Comparison of ENCODE assay signal across 8 mouse cellular contexts in the genomic region with DNA sequence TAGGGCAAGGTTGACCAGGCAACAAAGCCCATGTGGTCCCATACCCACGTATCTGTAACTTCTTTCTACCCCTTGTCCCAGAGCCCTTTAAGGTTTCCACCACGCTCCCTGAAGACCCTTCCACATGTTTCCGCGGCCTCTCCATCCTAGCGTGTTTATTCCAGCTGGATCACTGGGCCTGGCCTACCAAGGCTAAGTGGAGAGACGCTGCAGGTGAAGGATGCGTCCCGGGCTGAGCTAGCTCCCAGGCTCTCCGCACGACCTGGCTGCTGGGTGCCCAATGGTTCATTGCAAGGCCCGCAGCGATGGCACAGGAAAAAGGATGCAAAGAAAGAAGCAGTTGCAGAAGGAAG. TPM values are rescaled to one million over a fixed set of nuclear protein-coding genes. Genes with fewer than 3 reads are reported as not detected.
A peak's percentile ranks its signal among the peaks of the same experiment; 100 is the strongest.
DNase-seq lines count a peak whose midpoint lies in the region; ATAC-seq and TF ChIP-seq lines count a peak whose summit lies in the region.

No protein-coding gene starts in this region.

- no peak for TF ChIP-seq POLR2A in lung, adult 2 months (IDR thresholded peaks at IDR 0.05; ENCODE audit: borderline replicate concordance, extremely low read depth, low read depth, low read length)

- ATAC-seq in embryonic facial prominence, embryonic 15.5 days (ENCODE audit: insufficient number of reproducible peaks, low FRiP score, low TSS enrichment, low read depth), result 0 out of 2 replicates have a peak, but pooled peaks have one; percentile 2
- peak; percentile 56 for ATAC-seq in intestine, embryonic 14.5 days (replicated peaks; ENCODE audit: low FRiP score, low TSS enrichment, low read depth)
- peak; percentile 62 for ATAC-seq in neural tube, embryonic 12.5 days (ENCODE audit: low FRiP score, low read depth)

- H3K36me3 ChIP-seq in embryonic facial prominence, embryonic 15.5 days, result no peaks in the 10 kb centered on the region
- no peaks in the 10 kb centered on the region for H3K36me3 ChIP-seq in intestine, embryonic 14.5 days (ENCODE audit: control insufficient read depth, insufficient read depth, low read length)
- H3K36me3 ChIP-seq in neural tube, embryonic 12.5 days, result no peaks in the 10 kb centered on the region

- H3K27ac ChIP-seq in embryonic facial prominence, embryonic 15.5 days (replicated peaks), result 0 out of 2 replicates have a peak overlapping the region, but pooled peaks have one; percentile 44
- peak overlapping the region; percentile 70; the same call in 1 of the 2 replicates for H3K27ac ChIP-seq in intestine, embryonic 14.5 days (ENCODE audit: low read depth)
- H3K27ac ChIP-seq in neural tube, embryonic 12.5 days, result peak overlapping the region; percentile 75

- peaks cover 3% of the 10 kb centered on the region for H3K4me1 ChIP-seq in lung, adult 2 months (ENCODE audit: control insufficient read depth, insufficient read depth, low read length)
- H3K4me1 ChIP-seq in embryonic facial prominence, embryonic 15.5 days, result peaks cover 14% of the 10 kb centered on the region; the same call in 1 of the 2 replicates
- peaks cover 3% of the 10 kb centered on the region; the same call in 1 of the 2 replicates for H3K4me1 ChIP-seq in intestine, embryonic 14.5 days (replicated peaks; ENCODE audit: control insufficient read depth, insufficient read depth, low read length)
- H3K4me1 ChIP-seq in neural tube, embryonic 12.5 days, result peaks cover 25% of the 10 kb centered on the region

- no peak for TF ChIP-seq CTCF in lung, adult 2 months (IDR thresholded peaks at IDR 0.05; ENCODE audit: insufficient read depth, low read length)

- no peak for DNase-seq in lung, adult 2 months
- DNase-seq in lung, postnatal 36 days, result no peak
- DNase-seq in intestine, embryonic 14.5 days (ENCODE audit: low spot score), result no peak
- DNase-seq in ovary, adult 18-20 months (ENCODE audit: low spot score), result no peak
- no peak for DNase-seq in urinary bladder, adult 18-20 months (ENCODE audit: low spot score in 2 of 2)
- no peak for DNase-seq in layer of hippocampus, postnatal 25 days (ENCODE audit: extremely low spot score in 1 of 2, low spot score in 1 of 2)

- WGBS in lung, adult 2 months, result 24% methylated on average over 12 of the region's 12 CpGs
- 6% methylated on average over 12 of the region's 12 CpGs for WGBS in embryonic facial prominence, embryonic 15.5 days
- WGBS in intestine, embryonic 14.5 days, result 5% methylated on average over 12 of the region's 12 CpGs
- WGBS in neural tube, embryonic 12.5 days, result 6% methylated on average over 12 of the region's 12 CpGs

- H3K9ac ChIP-seq in embryonic facial prominence, embryonic 15.5 days, result peak overlapping the region; percentile 53; the same call in 1 of the 2 replicates
- H3K9ac ChIP-seq in intestine, embryonic 14.5 days (ENCODE audit: low read length), result peak overlapping the region; percentile 80
- H3K9ac ChIP-seq in neural tube, embryonic 12.5 days, result peak overlapping the region; percentile 87

- H3K4me3 ChIP-seq in lung, adult 2 months (replicated peaks; ENCODE audit: extremely low read depth, low read depth, low read length), result peak overlapping the region; percentile 67
- peak overlapping the region; percentile 65 for H3K4me3 ChIP-seq in embryonic facial prominence, embryonic 15.5 days (replicated peaks)
- H3K4me3 ChIP-seq in intestine, embryonic 14.5 days (ENCODE audit: low read depth, low read length), result peak overlapping the region; percentile 76
- H3K4me3 ChIP-seq in neural tube, embryonic 12.5 days, result peak overlapping the region; percentile 86

- H3K27me3 ChIP-seq in embryonic facial prominence, embryonic 15.5 days, result no peaks in the 10 kb centered on the region
- no peaks in the 10 kb centered on the region for H3K27me3 ChIP-seq in intestine, embryonic 14.5 days (replicated peaks; ENCODE audit: control insufficient read depth, insufficient read depth, low read length)
- no peaks in the 10 kb centered on the region for H3K27me3 ChIP-seq in neural tube, embryonic 12.5 days (replicated peaks)

- H3K9me3 ChIP-seq in embryonic facial prominence, embryonic 15.5 days (replicated peaks), result no peaks in the 10 kb centered on the region
- no peaks in the 10 kb centered on the region for H3K9me3 ChIP-seq in intestine, embryonic 14.5 days (ENCODE audit: control insufficient read depth, low read length)
- H3K9me3 ChIP-seq in neural tube, embryonic 12.5 days, result no peaks in the 10 kb centered on the region

- peak overlapping the region; percentile 72 for H3K4me2 ChIP-seq in embryonic facial prominence, embryonic 15.5 days (replicated peaks)
- H3K4me2 ChIP-seq in intestine, embryonic 14.5 days (ENCODE audit: low read length), result peak overlapping the region; percentile 73
- peak overlapping the region; percentile 71 for H3K4me2 ChIP-seq in neural tube, embryonic 12.5 days (replicated peaks)

RNA-seq across cellular contexts. Expression of gene Fsd1l, which starts 0.3 kb away (rescaled TPM):
- 0.75 and 1.6 TPM in 2 replicates for polyA plus RNA-seq in lung, adult 2 months (2012; rRNA removed)
- 10.3 and 13.1 TPM in 2 replicates for polyA plus RNA-seq in embryonic facial prominence, embryonic 15.5 days (2015; fragmentation: Nextera tagmentation; extraction: Ambion mirVana)
- polyA plus RNA-seq in intestine, embryonic 14.5 days (2014; fragmentation: Nextera tagmentation; extraction: Ambion mirVana), result 15.0 and 17.7 TPM in 2 replicates
- polyA plus RNA-seq in neural tube, embryonic 12.5 days (2016; fragmentation: Nextera tagmentation; extraction: Ambion mirVana), result 27.2 and 33.1 TPM in 2 replicates
- total RNA-seq in layer of hippocampus, postnatal 25 days (2021), result 10 to 100 TPM; 32.3 to 33.3 TPM

Comparison
In these comparisons a context has a peak if more than half of its experiments do, and no peak if none do; other contexts are left out.
1. ATAC-seq: peak in every context shown above with its lines; median percentile 62 in neural tube, embryonic 12.5 days; 56 in intestine, embryonic 14.5 days; 2 in embryonic facial prominence, embryonic 15.5 days.